11 mouse cellular contexts compared by ENCODE assay signal in genomic region chr13:48852859-48853258, GRCm38 (mm10). TPM values are rescaled to one million over a fixed set of nuclear protein-coding genes. Genes with fewer than 3 reads are reported as not detected.
A peak's percentile ranks its signal among the peaks of the same experiment; 100 is the strongest.
DNase-seq lines count a peak whose midpoint lies in the region; ATAC-seq and TF ChIP-seq lines count a peak whose summit lies in the region.
"Had no signal": no experiment of that assay in that cellular context is flagged by ENCODE, and none has a peak within 500 bp of the region (broad histone marks: within the 10 kb centered on the region; RNA-seq: fewer than 3 reads in every experiment).

No protein-coding gene starts in this region.

- ATAC-seq in heart, embryonic 11.5 days (replicated peaks; ENCODE audit: insufficient number of reproducible peaks, low FRiP score, low TSS enrichment), result no peak
- no peak for ATAC-seq in midbrain, embryonic 15.5 days (replicated peaks)

- no peak overlapping the region for H3K9ac ChIP-seq in heart, embryonic 11.5 days (ENCODE audit: low read depth, low read length)
- no peak overlapping the region for H3K9ac ChIP-seq in midbrain, embryonic 15.5 days
- H3K9ac ChIP-seq: hindbrain, embryonic 13.5 days; limb, embryonic 13.5 days had no signal

- H3K27me3 ChIP-seq in heart, embryonic 11.5 days (ENCODE audit: control insufficient read depth, insufficient read depth, low read length), result no peaks in the 10 kb centered on the region
- no peaks in the 10 kb centered on the region for H3K27me3 ChIP-seq in midbrain, embryonic 10.5 days (ENCODE audit: low read depth, poor library complexity, severe bottlenecking)
- H3K27me3 ChIP-seq in midbrain, embryonic 15.5 days (replicated peaks), result no peaks in the 10 kb centered on the region
- H3K27me3 ChIP-seq in splenic B cell, adult 2 months (ENCODE audit: control insufficient read depth, insufficient read depth, low read length, poor library complexity, severe bottlenecking), result no peaks in the 10 kb centered on the region
- H3K27me3 ChIP-seq: hindbrain, embryonic 13.5 days; limb, embryonic 13.5 days had no signal

- no peak for TF ChIP-seq POLR2A in brain, embryonic 14.5 days (IDR thresholded peaks at IDR 0.05; ENCODE audit: borderline replicate concordance, extremely low read depth, insufficient read depth, insufficient read length, poor library complexity, severe bottlenecking)

- H3K36me3 ChIP-seq in heart, embryonic 11.5 days (ENCODE audit: control insufficient read depth, insufficient read depth, low read length), result peaks cover 3% of the 10 kb centered on the region; the same call in 1 of the 2 replicates
- peaks cover 7% of the 10 kb centered on the region; the same call in 1 of the 2 replicates for H3K36me3 ChIP-seq in midbrain, embryonic 10.5 days
- no peaks in the 10 kb centered on the region for H3K36me3 ChIP-seq in midbrain, embryonic 15.5 days (replicated peaks)
- no peaks in the 10 kb centered on the region for H3K36me3 ChIP-seq in splenic B cell, adult 2 months (ENCODE audit: control insufficient read depth, insufficient read depth, low read length, poor library complexity, severe bottlenecking)
- H3K36me3 ChIP-seq: hindbrain, embryonic 13.5 days had no signal

- no peak overlapping the region for H3K4me3 ChIP-seq in heart, embryonic 11.5 days (ENCODE audit: low read depth, low read length)
- no peak overlapping the region for H3K4me3 ChIP-seq in midbrain, embryonic 10.5 days
- H3K4me3 ChIP-seq in midbrain, embryonic 15.5 days, result no peak overlapping the region
- H3K4me3 ChIP-seq: hindbrain, embryonic 13.5 days; limb, embryonic 13.5 days had no signal

- H3K4me1 ChIP-seq in heart, embryonic 11.5 days (ENCODE audit: control insufficient read depth, insufficient read depth, low read length), result peaks cover 43% of the 10 kb centered on the region
- peaks cover 88% of the 10 kb centered on the region for H3K4me1 ChIP-seq in midbrain, embryonic 10.5 days
- peaks cover 74% of the 10 kb centered on the region for H3K4me1 ChIP-seq in midbrain, embryonic 15.5 days

- intact Hi-C loops in heart, postnatal 36 days (cut with DNase I), result loop anchor here (2.0 kb wide), 1 partner anchor 146 kb away; no protein-coding TSS in a partner anchor

- 34% methylated on average over 3 of the region's 3 CpGs for WGBS in heart, embryonic 11.5 days (ENCODE audit: insufficient replicate concordance)
- 74% methylated on average over 3 of the region's 3 CpGs for WGBS in midbrain, embryonic 10.5 days
- WGBS in midbrain, embryonic 15.5 days, result 74% methylated on average over 3 of the region's 3 CpGs

- no peaks in the 10 kb centered on the region for H3K9me3 ChIP-seq in heart, embryonic 11.5 days (replicated peaks; ENCODE audit: control insufficient read depth, low read length)
- H3K9me3 ChIP-seq in midbrain, embryonic 10.5 days (replicated peaks), result no peaks in the 10 kb centered on the region
- no peaks in the 10 kb centered on the region for H3K9me3 ChIP-seq in midbrain, embryonic 15.5 days
- H3K9me3 ChIP-seq: hindbrain, embryonic 13.5 days; limb, embryonic 13.5 days had no signal

- DNase-seq in heart, postnatal 36 days, result no peak
- DNase-seq in midbrain, embryonic 10.5 days (ENCODE audit: low spot score), result no peak
- DNase-seq in brain, embryonic 14.5 days (ENCODE audit: low read depth), result peak; percentile 33
- DNase-seq in splenic B cell, adult 2 months (ENCODE audit: low read depth, low spot score), result peak; percentile 69
- DNase-seq in layer of hippocampus, adult 11-12 months (ENCODE audit: low spot score), result no peak
- DNase-seq: cerebellum, postnatal 36 days; right cerebral cortex, adult 18-20 months had no signal

- TF ChIP-seq CTCF in brain, embryonic 14.5 days (IDR thresholded peaks at IDR 0.05; ENCODE audit: borderline replicate concordance, extremely low read depth, insufficient read depth, insufficient read length), result peak; percentile 22; the same call in 1 of the 2 replicates

- H3K27ac ChIP-seq in heart, embryonic 11.5 days (ENCODE audit: low read depth, low read length), result 0 out of 2 replicates have a peak overlapping the region, but pooled peaks have one; percentile 3
- 0 out of 2 replicates have a peak overlapping the region, but pooled peaks have one; percentile 49 for H3K27ac ChIP-seq in midbrain, embryonic 10.5 days (replicated peaks)
- H3K27ac ChIP-seq in midbrain, embryonic 15.5 days, result no peak overlapping the region
- H3K27ac ChIP-seq: limb, embryonic 13.5 days had no signal

- H3K4me2 ChIP-seq in heart, embryonic 11.5 days, result no peak overlapping the region
- H3K4me2 ChIP-seq in midbrain, embryonic 15.5 days, result no peak overlapping the region
- H3K4me2 ChIP-seq: hindbrain, embryonic 13.5 days; limb, embryonic 13.5 days had no signal

RNA-seq across cellular contexts. Expression of gene Phf2, which starts 18.1 kb away (rescaled TPM):
- 5.3 and 7.5 TPM in 2 replicates for polyA plus RNA-seq in heart, embryonic 11.5 days (2014; fragmentation: Nextera tagmentation; extraction: Ambion mirVana)
- 10 to 100 TPM; 27.5 to 28.8 TPM for total RNA-seq in heart, postnatal 36 days (2021)
- 6.6 and 9.3 TPM in 2 replicates for polyA plus RNA-seq in midbrain, embryonic 10.5 days (2016; fragmentation: Nextera tagmentation; extraction: Ambion mirVana)
- polyA plus RNA-seq in midbrain, embryonic 15.5 days (2015; fragmentation: Nextera tagmentation; extraction: Ambion mirVana), result 10.7 and 11.0 TPM in 2 replicates
- 23.6 and 43.3 TPM in 2 replicates for polyA plus RNA-seq in brain, embryonic 14.5 days (2012; rRNA removed)

Comparison
In these comparisons a context has a peak if more than half of its experiments do, and no peak if none do; other contexts are left out.
1. DNase-seq: peak in brain, embryonic 14.5 days (single experiment) and splenic B cell, adult 2 months (single experiment); none in heart, postnatal 36 days (0 of 2), midbrain, embryonic 10.5 days (single experiment) and layer of hippocampus, adult 11-12 months (single experiment).